Mouse (Mus musculus) E14TG2a.4 (cell line): ENCODE data around the gene Ska2.

ENCODE experiments used
- CTCF ChIP-seq: conservative IDR thresholded peaks from 2 replicates; pipeline ENCODE4 v1.5.1; 2014; ENCODE audit warnings: low read length
- NANOG ChIP-seq: IDR thresholded peaks from 2 replicates; pipeline ENCODE4 v1.6.1; 2014; ENCODE audit warnings: borderline replicate concordance, low read length, mixed read lengths
- POU5F1 ChIP-seq: IDR thresholded peaks from 2 replicates; pipeline ENCODE4 v1.6.1; 2014; ENCODE audit warnings: low read length, borderline replicate concordance

DNA sequence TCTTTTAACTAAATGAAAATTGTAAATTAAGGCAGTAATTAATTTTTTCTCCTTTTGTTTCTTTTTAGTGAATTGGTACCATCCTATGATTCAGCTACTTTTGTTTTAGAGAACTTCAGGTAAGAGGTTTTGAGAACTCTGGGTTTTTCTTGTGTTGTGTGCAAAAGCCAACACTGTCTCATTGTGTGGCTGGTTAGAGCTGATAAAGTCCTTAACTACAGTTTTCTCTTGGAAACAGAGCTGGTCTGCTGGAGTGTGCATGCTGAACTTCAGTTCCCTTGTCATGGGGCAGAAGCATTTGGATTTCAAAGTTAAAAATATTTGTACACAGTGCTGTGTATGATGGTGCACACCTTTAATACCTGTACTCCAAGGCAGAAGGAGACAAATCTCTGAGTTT lies 54.7 kb downstream of the Ska2 start:
- TF ChIP-seq CTCF (no peak), NANOG (no peak), POU5F1 (no peak)
